Mouse (Mus musculus): ENCODE results near the gene Commd4. TPM values are rescaled to one million over a fixed set of nuclear protein-coding genes. Genes with fewer than 3 reads are reported as not detected.
A peak's percentile ranks its signal among the peaks of the same experiment; 100 is the strongest.

Commd4 gene
- total and polyA plus RNA-seq, 2 experiments from 2014 or later: 45.2 to 71.8 TPM

GRCm38 (mm10) chr9:57156823-57157222 lies 1.3 kb downstream of the Commd4 start:
- Histone ChIP-seq H3K27ac (ENCODE audit: low read depth) (no peak overlapping the region), H3K36me3 (replicated peaks; ENCODE audit: control insufficient read depth, insufficient read depth, low read length) (peaks cover 13% of the 10 kb centered on the region), H3K4me1 (ENCODE audit: control insufficient read depth, insufficient read depth) (peaks cover 5% of the 10 kb centered on the region; the same call in 1 of the 2 replicates), H3K9me3 (replicated peaks; ENCODE audit: control insufficient read depth, low read length) (no peaks in the 10 kb centered on the region), H3K4me2 (ENCODE audit: low read depth, low read length) (no peak overlapping the region), H3K27me3 (ENCODE audit: control insufficient read depth, insufficient read depth, low read length) (no peaks in the 10 kb centered on the region), H3K9ac (replicated peaks; ENCODE audit: low read depth, low read length) (no peak overlapping the region), H3K4me3 (ENCODE audit: low read depth, low read length) (no peak overlapping the region)
- DNase-seq (ENCODE audit: low spot score) (no peak), ATAC-seq (ENCODE audit: insufficient read depth, low read depth) (no peak)
- no peak for TF ChIP-seq CTCF (IDR thresholded peaks at IDR 0.05; ENCODE audit: low read depth)
- TF ChIP-seq EP300 (IDR thresholded peaks at IDR 0.05; ENCODE audit: low read depth): no peak
- 81% methylated on average over 8 of the region's 8 CpGs for WGBS

GRCm38 (mm10) chr9:57156383-57156782 lies 1.7 kb downstream of the Commd4 start:
- DNase-seq (ENCODE audit: low spot score) (no peak), ATAC-seq (ENCODE audit: insufficient read depth, low read depth) (no peak)
- peaks cover 5% of the 10 kb centered on the region; the same call in 1 of the 2 replicates for H3K4me1 ChIP-seq (ENCODE audit: control insufficient read depth, insufficient read depth)
- peaks cover 13% of the 10 kb centered on the region for H3K36me3 ChIP-seq (replicated peaks; ENCODE audit: control insufficient read depth, insufficient read depth, low read length)
- no peak overlapping the region for H3K9ac ChIP-seq (replicated peaks; ENCODE audit: low read depth, low read length)
- H3K27me3 ChIP-seq (ENCODE audit: control insufficient read depth, insufficient read depth, low read length): no peaks in the 10 kb centered on the region
- no peak overlapping the region for H3K4me3 ChIP-seq (ENCODE audit: low read depth, low read length)
- H3K4me2 ChIP-seq (ENCODE audit: low read depth, low read length): no peak overlapping the region
- TF ChIP-seq CTCF (IDR thresholded peaks at IDR 0.05; ENCODE audit: low read depth) (no peak), EP300 (IDR thresholded peaks at IDR 0.05; ENCODE audit: low read depth) (no peak)
- H3K9me3 ChIP-seq (replicated peaks; ENCODE audit: control insufficient read depth, low read length): no peaks in the 10 kb centered on the region
- WGBS: 88% methylated on average over 7 of the region's 7 CpGs
- no peak overlapping the region for H3K27ac ChIP-seq (ENCODE audit: low read depth)

- ATAC-seq (ENCODE audit: insufficient read depth, low read depth) (no peak), DNase-seq (ENCODE audit: low spot score) (no peak)
- H3K27ac ChIP-seq (ENCODE audit: low read depth): no peak overlapping the region
- H3K4me1 ChIP-seq (ENCODE audit: control insufficient read depth, insufficient read depth): peaks cover 1% of the 10 kb centered on the region; the same call in 1 of the 2 replicates
- WGBS: 40% methylated on average over 6 of the region's 6 CpGs
- no peak for TF ChIP-seq EP300 (IDR thresholded peaks at IDR 0.05; ENCODE audit: low read depth)
- TF ChIP-seq CTCF (IDR thresholded peaks at IDR 0.05; ENCODE audit: low read depth): no peak
- no peak overlapping the region for H3K4me3 ChIP-seq (ENCODE audit: low read depth, low read length)
- H3K9me3 ChIP-seq (replicated peaks; ENCODE audit: control insufficient read depth, low read length): no peaks in the 10 kb centered on the region
- H3K9ac ChIP-seq (replicated peaks; ENCODE audit: low read depth, low read length): no peak overlapping the region
- no peaks in the 10 kb centered on the region for H3K27me3 ChIP-seq (ENCODE audit: control insufficient read depth, insufficient read depth, low read length)
- H3K36me3 ChIP-seq (replicated peaks; ENCODE audit: control insufficient read depth, insufficient read depth, low read length): peaks cover 13% of the 10 kb centered on the region
- no peak overlapping the region for H3K4me2 ChIP-seq (ENCODE audit: low read depth, low read length)
Observed at GRCm38 (mm10) chr9:57152331-57152730, 5.8 kb downstream of the Commd4 start.

GRCm38 (mm10) chr9:57150192-57150591 lies 7.9 kb downstream of the Commd4 start:
- no peak for ATAC-seq (ENCODE audit: insufficient read depth, low read depth)
- TF ChIP-seq EP300 (IDR thresholded peaks at IDR 0.05; ENCODE audit: low read depth): no peak
- no peak for TF ChIP-seq CTCF (IDR thresholded peaks at IDR 0.05; ENCODE audit: low read depth)
- 73% methylated on average over 5 of the region's 5 CpGs for WGBS
- Histone ChIP-seq H3K27ac (ENCODE audit: low read depth) (no peak overlapping the region), H3K4me1 (ENCODE audit: control insufficient read depth, insufficient read depth) (peaks cover 6% of the 10 kb centered on the region), H3K4me2 (ENCODE audit: low read depth, low read length) (no peak overlapping the region), H3K4me3 (ENCODE audit: low read depth, low read length) (no peak overlapping the region), H3K9ac (replicated peaks; ENCODE audit: low read depth, low read length) (no peak overlapping the region), H3K27me3 (ENCODE audit: control insufficient read depth, insufficient read depth, low read length) (no peaks in the 10 kb centered on the region), H3K36me3 (replicated peaks; ENCODE audit: control insufficient read depth, insufficient read depth, low read length) (peaks cover 6% of the 10 kb centered on the region), H3K9me3 (replicated peaks; ENCODE audit: control insufficient read depth, low read length) (no peaks in the 10 kb centered on the region)
- DNase-seq (ENCODE audit: low spot score): no peak

DNA sequence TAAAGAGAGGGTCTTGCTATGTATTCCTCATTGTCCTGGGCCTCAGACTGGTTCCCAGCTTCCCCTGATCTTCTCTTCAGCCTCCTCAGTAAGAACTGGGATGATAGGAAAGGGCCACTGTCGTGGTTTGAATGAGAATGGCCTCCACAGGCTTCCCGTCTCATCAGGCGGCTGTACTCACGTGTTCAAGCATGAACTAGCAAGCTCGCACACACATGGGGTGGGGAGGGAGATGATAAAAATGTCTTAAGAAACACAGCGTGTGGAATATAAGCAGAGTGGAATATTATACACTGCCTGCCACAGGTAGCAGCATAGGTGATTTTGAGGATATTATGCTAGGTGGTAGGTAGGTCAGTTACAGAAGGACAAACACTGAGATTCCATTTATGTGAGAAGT lies 9.1 kb downstream of the Commd4 start:
- no peak overlapping the region for H3K9ac ChIP-seq (replicated peaks; ENCODE audit: low read depth, low read length)
- TF ChIP-seq CTCF (IDR thresholded peaks at IDR 0.05; ENCODE audit: low read depth) (no peak), EP300 (IDR thresholded peaks at IDR 0.05; ENCODE audit: low read depth) (no peak)
- ATAC-seq (ENCODE audit: insufficient read depth, low read depth): no peak
- no peaks in the 10 kb centered on the region for H3K27me3 ChIP-seq (ENCODE audit: control insufficient read depth, insufficient read depth, low read length)
- no peak overlapping the region for H3K4me3 ChIP-seq (ENCODE audit: low read depth, low read length)
- peak overlapping the region; percentile 74; the same call in 1 of the 2 replicates for H3K4me2 ChIP-seq (ENCODE audit: low read depth, low read length)
- WGBS: 73% methylated on average over 6 of the region's 6 CpGs
- no peaks in the 10 kb centered on the region; the same call in 1 of the 2 replicates for H3K36me3 ChIP-seq (replicated peaks; ENCODE audit: control insufficient read depth, insufficient read depth, low read length)
- peak overlapping the region; percentile 82 for H3K27ac ChIP-seq (ENCODE audit: low read depth)
- H3K9me3 ChIP-seq (replicated peaks; ENCODE audit: control insufficient read depth, low read length): no peaks in the 10 kb centered on the region
- DNase-seq (ENCODE audit: low spot score): no peak
- H3K4me1 ChIP-seq (ENCODE audit: control insufficient read depth, insufficient read depth): peaks cover 6% of the 10 kb centered on the region
